Mouse (Mus musculus) adrenal gland, adult 2 months (tissue): ENCODE measurements around the gene Lss. TPM values are rescaled to one million over a fixed set of nuclear protein-coding genes. Genes with fewer than 3 reads are reported as not detected.

Experiments used
- DNase-seq: peaks from one replicate; pipeline ENCODE4 v3.0.0; 2021
- polyA plus RNA-seq: library from polyadenylated mRNA; depleted of rRNA; stranded (reverse); fragments of >200 nt; gene quantifications from 2 replicates; pipeline ENCODE4 v1.2.3, GENCODE M21; 2012; rRNA removed
- total RNA-seq, 2 experiments: library from RNA; stranded (reverse); gene quantifications; 2 replicates each; pipeline ENCODE4 v1.2.3; 2021

Lss gene
- total and polyA plus RNA-seq, 3 experiments, result 55.1 to 81.0 (median 78.9) TPM

DNA sequence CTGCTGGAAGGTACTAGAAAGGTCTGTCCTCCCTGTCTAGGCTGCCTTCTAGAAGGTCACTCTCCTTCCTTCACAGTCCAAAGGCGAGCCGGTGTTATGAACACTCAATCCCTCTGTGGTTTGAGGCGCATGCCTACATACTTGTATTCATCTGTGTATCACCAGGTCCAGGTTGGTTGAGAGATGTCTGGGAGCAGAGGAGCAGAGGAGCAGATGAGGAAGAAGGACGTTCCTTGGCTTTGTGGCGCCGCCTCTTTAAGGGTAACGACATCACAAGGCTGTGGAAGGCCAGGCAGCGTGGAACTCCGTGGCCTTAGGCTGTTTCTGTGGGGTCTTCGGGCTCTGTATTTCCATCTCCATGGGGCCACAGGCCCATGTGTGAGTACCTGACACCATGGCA is 30.6 kb downstream of the Lss start, which contains the start of gene Spatc1l:
Spatc1l (plus strand) TSS at position 301 of the 400 bp plus-strand sequence.
- no peak for DNase-seq

- no peak for DNase-seq
Observed at GRCm38 (mm10) chr10:76569996-76570685, 38.8 kb downstream of the Lss start.

GRCm38 (mm10) chr10:76571070-76571469 is 39.7 kb downstream of the Lss start:
- DNase-seq, result no peak

DNA sequence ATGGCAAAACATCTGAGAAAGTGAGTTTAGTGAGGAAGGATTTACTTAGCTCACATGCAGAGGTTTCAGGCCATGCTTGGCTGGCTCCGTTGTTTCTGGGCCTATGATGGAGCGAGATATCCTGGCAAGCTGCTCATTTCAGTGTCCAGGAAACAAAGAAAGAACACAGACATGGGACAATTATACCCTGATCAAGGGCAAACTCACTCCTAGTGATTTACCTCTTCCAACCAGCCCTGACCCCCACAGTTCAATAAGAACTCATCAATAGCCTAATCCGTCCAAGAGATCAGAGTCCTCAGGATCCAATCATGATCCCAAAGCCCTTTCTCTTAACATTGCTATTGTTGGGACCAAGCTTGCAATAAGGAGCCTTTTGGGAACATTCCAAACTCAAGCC is 40.8 kb downstream of the Lss start:
- DNase-seq, result no peak

DNA sequence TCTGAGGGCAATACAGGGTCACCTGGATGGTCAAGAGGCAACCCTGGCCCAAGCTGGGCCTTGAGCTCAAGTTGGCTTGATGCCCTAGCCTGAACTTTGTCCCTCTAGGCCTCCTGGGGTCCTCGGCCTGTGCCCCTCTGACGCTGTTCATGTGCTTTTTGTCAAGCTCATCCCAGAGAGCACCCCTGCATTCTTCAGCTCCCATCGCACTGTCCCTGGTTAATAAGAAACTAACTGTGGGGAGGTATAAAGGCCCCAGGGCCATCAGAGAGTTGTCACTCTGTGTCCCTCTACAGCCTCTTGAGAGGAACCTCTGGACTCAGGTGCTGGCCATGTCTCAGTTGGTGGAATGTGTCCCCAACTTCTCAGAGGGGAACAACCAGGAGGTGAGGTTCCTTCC is 44.0 kb downstream of the Lss start, which contains the start of gene Ftcd:
Ftcd (plus strand) TSS at position 275 of the 400 bp plus-strand sequence.
- peak; percentile 6 for DNase-seq

DNA sequence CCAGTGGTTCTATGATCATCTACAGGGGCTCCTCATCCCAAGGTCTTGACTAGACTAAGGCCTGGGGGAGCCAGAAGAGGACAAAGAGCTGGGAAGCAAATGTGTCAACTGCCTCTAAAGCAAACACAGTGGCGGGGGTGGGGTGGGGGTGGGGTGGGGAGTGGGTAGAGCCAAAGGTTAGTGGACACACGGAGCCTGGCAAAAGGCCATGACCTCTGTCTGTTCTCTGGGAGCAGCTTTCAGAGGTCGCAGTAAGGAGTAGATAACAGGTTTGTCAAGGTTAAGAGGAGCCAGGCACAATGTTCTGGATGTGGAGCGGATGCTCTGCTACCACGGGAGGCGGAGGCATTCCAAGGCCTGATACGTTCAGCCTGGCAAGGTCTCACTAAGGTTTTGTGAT is 45.5 kb downstream of the Lss start:
- no peak for DNase-seq

DNA sequence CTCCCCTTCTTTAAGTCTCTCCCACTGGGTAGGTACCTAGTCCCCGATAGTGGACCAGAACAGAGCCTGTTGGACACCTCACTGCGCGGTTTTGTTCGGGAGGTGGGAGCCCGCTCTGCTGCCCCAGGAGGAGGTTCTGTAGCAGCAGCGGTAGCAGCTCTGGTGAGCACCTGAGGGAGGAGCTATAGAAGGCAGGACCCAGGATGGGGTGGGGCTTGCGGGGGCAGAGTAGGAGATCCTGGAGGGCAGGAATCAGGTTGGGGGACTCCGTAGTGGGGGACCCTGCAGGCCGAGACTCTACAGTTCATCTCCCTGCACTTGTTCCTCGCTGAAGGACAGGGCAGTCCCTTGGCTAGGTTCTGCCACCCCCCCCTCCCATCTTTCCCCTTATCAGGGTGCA is 52.8 kb downstream of the Lss start:
- no peak for DNase-seq

DNA sequence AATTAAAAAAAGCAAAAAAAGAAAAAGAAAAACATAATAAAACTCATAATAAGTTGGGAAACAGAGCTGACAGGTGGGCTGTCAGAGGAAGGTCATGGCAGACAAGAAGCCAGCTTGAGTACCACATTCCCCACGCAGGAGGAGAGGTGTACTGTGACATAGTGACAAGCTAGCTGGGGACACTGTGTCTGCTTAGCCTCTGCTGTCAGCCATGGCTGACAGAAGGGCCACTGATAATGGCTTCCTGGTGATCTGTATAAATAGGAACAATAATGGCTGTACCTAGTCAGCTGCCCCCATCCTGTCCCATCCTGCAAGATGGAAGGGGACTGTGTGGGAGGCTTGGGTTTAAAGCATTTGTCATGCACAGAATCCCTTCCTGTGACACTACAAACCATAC is 54.8 kb downstream of the Lss start:
- DNase-seq, result no peak

DNA sequence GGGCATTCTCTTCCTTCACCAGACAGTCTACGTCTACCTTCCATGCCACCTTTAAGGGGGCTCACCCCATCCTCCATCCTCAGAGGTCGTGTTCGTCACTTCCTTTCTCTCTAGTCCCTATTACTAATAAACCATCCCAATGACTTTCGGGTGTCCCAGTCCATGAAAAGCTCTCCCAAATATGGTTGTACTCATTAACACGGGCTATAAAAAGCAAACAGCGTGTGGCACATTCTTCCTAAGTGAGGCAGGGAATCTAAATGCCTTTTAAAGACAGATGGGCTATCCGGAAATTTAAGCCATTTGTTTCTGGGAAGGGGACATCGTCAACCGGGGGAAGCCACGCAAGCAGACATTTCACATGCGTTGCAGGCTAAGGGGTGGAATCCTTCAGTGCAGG is 58.8 kb downstream of the Lss start:
- DNase-seq, result no peak

DNA sequence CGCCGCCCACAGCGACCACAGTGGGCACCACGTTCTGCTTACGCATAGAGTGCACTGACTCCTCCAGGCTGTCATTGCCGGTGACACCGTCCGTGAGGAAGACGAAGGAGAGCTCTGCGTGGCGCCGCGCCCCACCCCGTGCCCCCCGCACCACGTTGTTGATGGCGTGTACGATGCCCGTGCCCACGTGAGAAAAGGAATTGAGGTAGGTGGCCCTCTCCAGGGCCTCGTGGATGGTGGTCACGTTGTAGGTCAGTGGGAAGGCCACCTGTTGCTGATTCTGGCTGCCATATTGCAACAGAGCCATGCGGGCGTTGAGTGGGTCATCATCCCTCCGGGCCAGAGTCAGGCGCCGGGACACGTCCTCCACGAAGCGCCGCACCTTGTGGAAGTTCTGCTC is 65.0 kb downstream of the Lss start:
- no peak for DNase-seq

GRCm38 (mm10) chr10:76602690-76603089 is 71.3 kb downstream of the Lss start:
- DNase-seq, result no peak

Other genes with a start within 250 kb of the Lss start
- gene Dip2a, start 186.3 kb upstream of the Lss start, total RNA-seq, result 10 to 100 TPM; 19.2 to 23.8 TPM
- 16.7 and 17.3 TPM in 2 replicates for gene Dip2a, start 186.3 kb upstream of the Lss start, polyA plus RNA-seq
- not detected for gene AC141477.1, start 91.1 kb upstream of the Lss start, total RNA-seq
- gene AC141477.1, start 91.1 kb upstream of the Lss start, polyA plus RNA-seq, result not detected in 2 replicates
- gene Pcnt, start 88.8 kb upstream of the Lss start, total RNA-seq, result 10 to 100 TPM; 13.5 to 14.6 TPM
- 6.9 and 7.4 TPM in 2 replicates for gene Pcnt, start 88.8 kb upstream of the Lss start, polyA plus RNA-seq
- gene 2610028H24Rik, start 82.5 kb upstream of the Lss start, total RNA-seq, result not detected
- not detected in 2 replicates for gene 2610028H24Rik, start 82.5 kb upstream of the Lss start, polyA plus RNA-seq
- gene Mcm3ap, start 62.7 kb upstream of the Lss start, total RNA-seq, result 10 to 100 TPM; 24.3 to 29.5 TPM
- gene Mcm3ap, start 62.7 kb upstream of the Lss start, polyA plus RNA-seq, result 12.1 and 13.3 TPM in 2 replicates
- 1 to 10 TPM; 2.5 to 2.8 TPM for gene Ybey, start 62.5 kb upstream of the Lss start, total RNA-seq
- 4.1 and 5.3 TPM in 2 replicates for gene Ybey, start 62.5 kb upstream of the Lss start, polyA plus RNA-seq
- gene Spatc1l, start 30.7 kb downstream of the Lss start, total RNA-seq, result not detected
- 0.08 TPM in 1 of 2 replicates, not detected in the other for gene Spatc1l, start 30.7 kb downstream of the Lss start, polyA plus RNA-seq
- under 1 TPM in 1 of 2 experiments, not detected in 1; 0.95 TPM for gene Ftcd, start 44.1 kb downstream of the Lss start, total RNA-seq
- 0.33 TPM in 1 of 2 replicates, not detected in the other for gene Ftcd, start 44.1 kb downstream of the Lss start, polyA plus RNA-seq
- gene Col6a2, start 92.0 kb downstream of the Lss start, total RNA-seq, result 10 to 100 TPM; 27.6 to 44.6 TPM
- 46.9 and 47.6 TPM in 2 replicates for gene Col6a2, start 92.0 kb downstream of the Lss start, polyA plus RNA-seq
- 100 to 1,000 TPM; 199 to 288 TPM for gene Col6a1, start 194.6 kb downstream of the Lss start, total RNA-seq
- gene Col6a1, start 194.6 kb downstream of the Lss start, polyA plus RNA-seq, result 214 and 244 TPM in 2 replicates